Mouse (Mus musculus) layer of hippocampus, adult 2 months (tissue): ENCODE measurements around the gene Agpat1. TPM values are rescaled to one million over a fixed set of nuclear protein-coding genes. Genes with fewer than 3 reads are reported as not detected.

Source experiments
- DNase-seq, 2 experiments: peaks; one replicate each; pipeline ENCODE4 v3.0.0; 2022; ENCODE audit warnings: low spot score in 2 of 2
- H3K27ac ChIP-seq: fragments of 200-600 bp; 2 replicates; pipeline ENCODE4 v1.8.1; 2022
- H3K4me3 ChIP-seq: fragments of 200-600 bp; 2 replicates; pipeline ENCODE4 v1.8.1; 2022; ENCODE audit warnings: mild to moderate bottlenecking
- CTCF ChIP-seq: fragments of 200-600 bp; conservative IDR thresholded peaks from 2 replicates; pipeline ENCODE4 v1.8.1; 2022; ENCODE audit warnings: antibody characterized with exemption, mild to moderate bottlenecking, moderate library complexity
- total RNA-seq, 2 experiments: library from RNA; stranded (reverse); gene quantifications; 2 replicates each; pipeline ENCODE4 v1.2.3; 2021

Gene Agpat1
- total RNA-seq, 2 experiments from 2014 or later: 153 to 160 TPM

GRCm38 (mm10) chr17:34649106-34649864 is 45.2 kb downstream of the Agpat1 start:
- TF ChIP-seq CTCF: no peak
- DNase-seq: no peak
- peak overlapping the region; percentile 99 for H3K27ac ChIP-seq

GRCm38 (mm10) chr17:34650781-34651180 is 46.7 kb downstream of the Agpat1 start:
- H3K4me3 ChIP-seq: peak overlapping the region; percentile 26; the same call in 1 of the 2 replicates
- no peak for TF ChIP-seq CTCF
- H3K27ac ChIP-seq: peak overlapping the region; percentile 95
- no peak for DNase-seq

More at GRCm38 (mm10) chr17:34649106-34649864, 45.2 kb downstream of the Agpat1 start:
- H3K4me3 ChIP-seq: peak overlapping the region; percentile 99; the same call in 1 of the 2 replicates

- no peak for DNase-seq
- TF ChIP-seq CTCF: peak; percentile 71
- Histone ChIP-seq H3K4me3 (peak overlapping the region; percentile 26), H3K27ac (peak overlapping the region; percentile 95)
Measured at GRCm38 (mm10) chr17:34651507-34652221, 47.6 kb downstream of the Agpat1 start.

GRCm38 (mm10) chr17:34652546-34652945 is 48.5 kb downstream of the Agpat1 start:
- Histone ChIP-seq H3K27ac (peak overlapping the region; percentile 95), H3K4me3 (no peak overlapping the region)
- no peak for TF ChIP-seq CTCF
- DNase-seq: no peak

- no peak overlapping the region for H3K4me3 ChIP-seq
- peak overlapping the region; percentile 95 for H3K27ac ChIP-seq
- DNase-seq: no peak
- no peak for TF ChIP-seq CTCF
Measured at GRCm38 (mm10) chr17:34652985-34653384, 48.9 kb downstream of the Agpat1 start.

- Histone ChIP-seq H3K27ac (peak overlapping the region; percentile 95), H3K4me3 (no peak overlapping the region)
- peak; percentile 95 for TF ChIP-seq CTCF
- peak; percentile 74 to 81 for DNase-seq
Measured at GRCm38 (mm10) chr17:34653746-34654285, 49.8 kb downstream of the Agpat1 start.

GRCm38 (mm10) chr17:34654392-34654791 is 50.3 kb downstream of the Agpat1 start:
- DNase-seq: no peak
- Histone ChIP-seq H3K4me3 (no peak overlapping the region), H3K27ac (peak overlapping the region; percentile 83; the same call in 1 of the 2 replicates)
- TF ChIP-seq CTCF: no peak

- no peak for DNase-seq
- H3K27ac ChIP-seq: peak overlapping the region; percentile 83
- TF ChIP-seq CTCF: no peak
Measured at GRCm38 (mm10) chr17:34655160-34655559, 51.1 kb downstream of the Agpat1 start.

GRCm38 (mm10) chr17:34655581-34655991 is 51.5 kb downstream of the Agpat1 start:
- Histone ChIP-seq H3K27ac (peak overlapping the region; percentile 83), H3K4me3 (no peak overlapping the region)
- peak in 1 of 2 experiments; percentile 68 for DNase-seq
- TF ChIP-seq CTCF: peak; percentile 55

More at GRCm38 (mm10) chr17:34655160-34655559, 51.1 kb downstream of the Agpat1 start:
- no peak overlapping the region for H3K4me3 ChIP-seq

- no peak for DNase-seq
- peak overlapping the region; percentile 83 for H3K27ac ChIP-seq
- H3K4me3 ChIP-seq: no peak overlapping the region
- TF ChIP-seq CTCF: no peak
Measured at GRCm38 (mm10) chr17:34656666-34657065, 52.6 kb downstream of the Agpat1 start.

- no peak for TF ChIP-seq CTCF
- Histone ChIP-seq H3K27ac (no peak overlapping the region), H3K4me3 (no peak overlapping the region)
- no peak for DNase-seq
Measured at GRCm38 (mm10) chr17:34657271-34657670, 53.2 kb downstream of the Agpat1 start.

- Histone ChIP-seq H3K27ac (no peak overlapping the region), H3K4me3 (no peak overlapping the region)
- no peak for DNase-seq
- TF ChIP-seq CTCF: no peak
Measured at GRCm38 (mm10) chr17:34658145-34658544, 54.1 kb downstream of the Agpat1 start.

- no peak for TF ChIP-seq CTCF
- DNase-seq: no peak
- H3K27ac ChIP-seq: no peak overlapping the region
- no peak overlapping the region for H3K4me3 ChIP-seq
Measured at GRCm38 (mm10) chr17:34658591-34658990, 54.5 kb downstream of the Agpat1 start.
